Mouse (Mus musculus) MEL (cell line): ENCODE measurements around the gene Mcm3ap.

Source experiments
- HCFC1 ChIP-seq: IDR thresholded peaks from 2 replicates; pipeline ENCODE4 v1.6.1; 2012; ENCODE audit warnings: low read depth, mild to moderate bottlenecking, inconsistent platforms, low read length, improper control_type of control experiment, moderate library complexity
- POLR2A ChIP-seq, 2 experiments: IDR thresholded peaks; 2 replicates each; pipeline ENCODE4 v1.6.1; 2011 to 2012; ENCODE audit warnings: low read length in 2 of 2, mild to moderate bottlenecking in 2 of 2, control low read depth in 1 of 2, improper control_type of control experiment in 1 of 2, low read depth in 1 of 2, moderate library complexity in 1 of 2; ENCODE audit not compliant: control insufficient read depth in 1 of 2, insufficient read depth in 1 of 2, poor library complexity in 1 of 2

- TF ChIP-seq HCFC1 (no peak), POLR2A (IDR thresholded peaks at IDR 0.05; ENCODE audit: control insufficient read depth in 1 of 2, insufficient read depth in 1 of 2, low read depth in 1 of 2, low read length in 2 of 2, poor library complexity in 1 of 2) (no peak)
These were observed 37.1 kb downstream of the Mcm3ap start for GRCm38 (mm10) chr10:76505865-76506264.
